Mouse (Mus musculus) testis, adult 2 months (tissue): Measurements from ENCODE around the gene Ramp1.

ENCODE experiments used
- CTCF ChIP-seq: fragments of 200-500 bp; IDR thresholded peaks from 2 replicates; pipeline ENCODE4 v1.5.1; 2012; ENCODE audit warnings: low read depth, mild to moderate bottlenecking, inconsistent platforms, low read length, moderate library complexity; ENCODE audit not compliant: control insufficient read depth, insufficient read depth, insufficient replicate concordance
- POLR2A ChIP-seq: fragments of 200-500 bp; IDR thresholded peaks from 2 replicates; pipeline ENCODE4 v1.6.1; 2012; ENCODE audit warnings: low read depth, mild to moderate bottlenecking, inconsistent platforms, low read length, moderate library complexity; ENCODE audit not compliant: control insufficient read depth

DNA sequence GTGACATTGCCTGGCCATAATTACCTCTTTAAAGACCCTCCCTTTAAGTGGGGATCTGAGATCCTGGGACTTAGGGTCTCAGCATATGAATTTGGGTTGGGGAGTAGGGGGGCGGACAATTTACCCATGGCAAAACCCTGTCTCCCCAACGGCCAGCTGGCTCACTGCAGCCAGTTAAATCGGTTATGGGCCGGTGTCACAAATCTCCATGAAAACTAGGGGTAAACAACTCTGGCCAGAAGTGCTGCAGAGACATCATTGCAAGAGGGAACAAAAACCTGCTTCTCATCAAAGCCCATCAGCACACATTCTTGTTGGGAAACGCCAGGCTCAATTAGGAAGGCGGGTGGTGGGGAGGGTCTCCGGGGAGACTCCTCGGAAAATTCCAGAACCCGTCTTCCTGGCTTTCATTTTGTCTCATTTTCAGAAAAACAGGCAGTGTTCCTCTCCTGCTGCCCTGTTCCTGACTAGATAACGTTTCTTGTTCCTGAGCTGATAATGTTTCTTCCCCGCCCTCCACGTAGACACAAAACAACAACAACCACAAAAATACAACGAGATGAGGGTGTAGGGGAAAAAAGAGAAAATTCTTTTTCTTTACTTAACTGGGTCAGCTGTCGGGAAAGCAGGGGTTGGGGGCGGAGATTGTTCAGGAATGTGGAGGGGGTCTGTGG, 47.9 kb downstream of the Ramp1 start:
- TF ChIP-seq POLR2A (no peak), CTCF (no peak)
